Mouse (Mus musculus): ENCODE data around the gene Adam15. TPM values are rescaled to one million over a fixed set of nuclear protein-coding genes. Genes with fewer than 3 reads are reported as not detected.
A peak's percentile ranks its signal among the peaks of the same experiment; 100 is the strongest.

Adam15 gene
- polyA plus RNA-seq, 1 experiment from 2014 or later, result 44.0 TPM

DNA sequence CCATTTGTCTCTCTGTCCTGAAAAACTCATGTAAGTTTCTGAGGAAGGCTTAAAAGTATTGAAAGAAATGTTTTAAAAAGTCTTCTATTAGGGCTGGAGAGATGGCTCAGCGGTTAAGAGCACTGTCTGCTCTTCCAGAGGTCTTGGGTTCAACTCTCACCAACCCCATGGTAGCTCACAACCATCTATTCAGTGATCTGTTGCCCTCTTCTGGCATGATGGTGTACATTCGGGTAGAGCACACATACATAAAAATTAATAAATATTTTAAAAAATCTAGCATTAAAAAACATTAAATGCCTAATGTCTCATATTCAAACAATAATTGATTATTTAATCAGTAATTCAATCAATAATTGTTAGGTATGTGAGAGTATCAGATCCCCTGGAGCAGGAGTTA lies 49.3 kb downstream of the Adam15 start:
- DNase-seq (ENCODE audit: low spot score) (no peak), ATAC-seq (ENCODE audit: low FRiP score) (no peak)
- Histone ChIP-seq H3K9me3 (ENCODE audit: control insufficient read depth, low read length) (no peaks in the 10 kb centered on the region), H3K9ac (no peak overlapping the region), H3K27me3 (ENCODE audit: control insufficient read depth, insufficient read depth, low read length) (peaks cover 7% of the 10 kb centered on the region; the same call in 1 of the 2 replicates), H3K36me3 (replicated peaks; ENCODE audit: control insufficient read depth, insufficient read depth) (no peaks in the 10 kb centered on the region), H3K27ac (no peak overlapping the region), H3K4me2 (replicated peaks) (no peak overlapping the region), H3K4me1 (replicated peaks; ENCODE audit: control insufficient read depth, insufficient read depth, low read length) (no peaks in the 10 kb centered on the region), H3K4me3 (replicated peaks; ENCODE audit: low read length) (no peak overlapping the region)
- WGBS, result 65% methylated on average over 2 of the region's 2 CpGs

DNA sequence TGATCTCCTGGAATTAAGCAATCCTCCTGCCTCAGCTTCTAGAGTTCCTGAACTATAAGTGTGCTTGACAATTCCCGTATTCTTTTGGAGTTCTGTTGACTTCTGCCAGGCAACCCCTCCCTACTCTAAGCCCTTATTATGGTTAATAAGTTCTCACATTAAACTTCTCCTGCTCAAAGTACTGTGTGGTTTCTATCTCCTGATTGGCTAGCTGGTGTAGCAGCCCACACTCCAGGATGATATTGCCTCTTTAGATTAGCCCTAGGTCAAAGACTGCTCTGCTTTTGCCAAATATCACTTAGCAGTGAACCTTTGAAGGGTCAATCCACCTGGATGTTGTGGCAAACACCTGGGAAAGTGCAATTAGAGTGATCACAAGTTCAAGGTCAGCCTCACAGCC lies 49.7 kb downstream of the Adam15 start:
- H3K9ac ChIP-seq, result 0 out of 2 replicates have a peak overlapping the region, but pooled peaks have one; percentile 34
- peak overlapping the region; percentile 17; the same call in 1 of the 2 replicates for H3K4me3 ChIP-seq (replicated peaks; ENCODE audit: low read length)
- H3K27ac ChIP-seq, result no peak overlapping the region
- no peak for DNase-seq (ENCODE audit: low spot score)
- H3K27me3 ChIP-seq (ENCODE audit: control insufficient read depth, insufficient read depth, low read length), result peaks cover 7% of the 10 kb centered on the region; the same call in 1 of the 2 replicates
- no peaks in the 10 kb centered on the region for H3K9me3 ChIP-seq (ENCODE audit: control insufficient read depth, low read length)
- no peak for ATAC-seq (ENCODE audit: low FRiP score)
- no peaks in the 10 kb centered on the region for H3K4me1 ChIP-seq (replicated peaks; ENCODE audit: control insufficient read depth, insufficient read depth, low read length)
- H3K36me3 ChIP-seq (replicated peaks; ENCODE audit: control insufficient read depth, insufficient read depth), result no peaks in the 10 kb centered on the region
- WGBS, result 71% methylated on average over 1 of the region's 1 CpGs
- peak overlapping the region; percentile 40 for H3K4me2 ChIP-seq (replicated peaks)

DNA sequence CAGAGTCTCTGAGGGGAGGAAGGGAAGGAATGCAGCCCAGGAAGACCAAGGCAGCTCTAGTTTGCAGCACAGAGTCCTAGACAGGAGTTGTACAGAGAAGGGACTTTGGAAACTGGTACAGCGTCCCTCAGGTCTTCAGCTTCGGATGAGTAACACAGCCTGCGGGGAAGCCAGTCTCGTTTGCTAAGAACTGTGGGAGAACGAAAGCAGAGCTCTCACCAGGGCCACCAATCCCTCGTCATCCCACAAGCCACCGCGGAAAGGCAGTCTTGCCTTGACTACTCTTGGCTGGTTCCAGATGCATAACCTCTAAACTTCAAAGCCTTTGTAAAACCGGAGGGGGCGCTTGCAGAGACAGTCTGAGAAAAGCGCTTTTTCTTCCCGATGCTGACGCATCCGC lies 50.3 kb downstream of the Adam15 start:
- no peaks in the 10 kb centered on the region for H3K9me3 ChIP-seq (ENCODE audit: control insufficient read depth, low read length)
- WGBS, result 3% methylated on average over 14 of the region's 14 CpGs
- H3K4me1 ChIP-seq (replicated peaks; ENCODE audit: control insufficient read depth, insufficient read depth, low read length), result no peaks in the 10 kb centered on the region
- peak overlapping the region; percentile 40 for H3K4me2 ChIP-seq (replicated peaks)
- DNase-seq (ENCODE audit: low spot score), result no peak
- no peak overlapping the region for H3K27ac ChIP-seq
- H3K27me3 ChIP-seq (ENCODE audit: control insufficient read depth, insufficient read depth, low read length), result peaks cover 7% of the 10 kb centered on the region; the same call in 1 of the 2 replicates
- 0 out of 2 replicates have a peak overlapping the region, but pooled peaks have one; percentile 34 for H3K9ac ChIP-seq
- no peaks in the 10 kb centered on the region for H3K36me3 ChIP-seq (replicated peaks; ENCODE audit: control insufficient read depth, insufficient read depth)
- peak overlapping the region; percentile 17 for H3K4me3 ChIP-seq (replicated peaks; ENCODE audit: low read length)
- ATAC-seq (ENCODE audit: low FRiP score), result no peak

DNA sequence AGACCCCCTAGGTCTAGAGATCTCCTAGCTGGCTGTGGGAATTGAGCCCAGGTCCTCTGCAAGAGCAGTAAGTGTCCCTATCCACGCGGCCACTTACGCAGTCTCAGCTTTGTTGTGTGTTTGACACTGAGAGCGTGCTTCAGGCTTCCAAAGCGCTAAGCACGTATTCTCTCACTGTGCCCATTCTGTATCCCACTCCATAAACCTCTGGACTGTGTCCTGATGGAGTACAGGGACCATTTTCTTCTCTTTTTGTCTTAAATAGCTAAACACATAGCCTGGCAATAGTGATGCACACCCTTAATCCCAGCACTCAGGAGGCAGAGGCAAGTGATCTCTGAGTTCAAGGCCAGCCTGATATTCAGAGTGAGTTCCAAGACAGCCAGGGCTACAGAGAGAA lies 50.9 kb downstream of the Adam15 start:
- H3K9me3 ChIP-seq (ENCODE audit: control insufficient read depth, low read length), result no peaks in the 10 kb centered on the region
- H3K9ac ChIP-seq, result no peak overlapping the region
- ATAC-seq (ENCODE audit: low FRiP score), result no peak
- H3K4me3 ChIP-seq (replicated peaks; ENCODE audit: low read length), result no peak overlapping the region
- 82% methylated on average over 6 of the region's 6 CpGs for WGBS
- no peak overlapping the region for H3K4me2 ChIP-seq (replicated peaks)
- no peak overlapping the region for H3K27ac ChIP-seq
- H3K36me3 ChIP-seq (replicated peaks; ENCODE audit: control insufficient read depth, insufficient read depth), result no peaks in the 10 kb centered on the region
- no peaks in the 10 kb centered on the region for H3K4me1 ChIP-seq (replicated peaks; ENCODE audit: control insufficient read depth, insufficient read depth, low read length)
- peaks cover 7% of the 10 kb centered on the region; the same call in 1 of the 2 replicates for H3K27me3 ChIP-seq (ENCODE audit: control insufficient read depth, insufficient read depth, low read length)
- DNase-seq (ENCODE audit: low spot score), result no peak

DNA sequence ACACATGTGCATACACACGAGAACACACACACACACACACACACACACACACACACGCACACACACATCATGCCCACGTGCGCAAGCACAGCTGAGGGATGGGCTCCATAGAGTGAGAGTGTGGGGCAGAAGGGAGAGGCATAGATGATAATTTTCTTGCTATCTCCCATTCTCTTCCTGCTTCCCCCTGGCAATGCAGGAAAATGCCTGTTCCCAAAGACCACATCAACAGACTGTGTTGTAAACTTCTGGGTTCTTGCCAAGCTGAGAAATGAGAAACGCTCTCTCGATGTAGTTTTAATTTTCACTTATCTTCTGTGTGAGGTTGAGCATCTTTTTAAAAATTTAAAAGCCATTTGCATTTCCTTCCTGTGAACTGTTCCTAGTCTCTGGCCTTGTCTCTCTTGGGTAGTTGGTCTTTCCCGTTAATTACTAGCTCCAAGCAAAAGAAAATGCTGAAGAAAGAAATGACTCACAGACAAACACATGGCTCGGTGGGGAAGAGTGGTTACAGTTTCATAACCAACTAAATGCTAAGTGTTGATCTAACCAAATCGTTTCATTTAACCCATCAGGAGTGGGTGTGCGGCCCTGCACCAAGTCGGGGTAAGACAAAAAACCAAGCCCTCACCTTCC lies 52.9 kb downstream of the Adam15 start:
- H3K4me2 ChIP-seq (replicated peaks), result no peak overlapping the region
- H3K9ac ChIP-seq, result no peak overlapping the region
- H3K27ac ChIP-seq, result no peak overlapping the region
- H3K27me3 ChIP-seq (ENCODE audit: control insufficient read depth, insufficient read depth, low read length), result peaks cover 7% of the 10 kb centered on the region; the same call in 1 of the 2 replicates
- DNase-seq (ENCODE audit: low spot score), result no peak
- ATAC-seq (ENCODE audit: low FRiP score), result no peak
- no peaks in the 10 kb centered on the region for H3K4me1 ChIP-seq (replicated peaks; ENCODE audit: control insufficient read depth, insufficient read depth, low read length)
- WGBS, result 83% methylated on average over 11 of the region's 11 CpGs
- no peaks in the 10 kb centered on the region for H3K9me3 ChIP-seq (ENCODE audit: control insufficient read depth, low read length)
- no peaks in the 10 kb centered on the region for H3K36me3 ChIP-seq (replicated peaks; ENCODE audit: control insufficient read depth, insufficient read depth)
- no peak overlapping the region for H3K4me3 ChIP-seq (replicated peaks; ENCODE audit: low read length)

DNA sequence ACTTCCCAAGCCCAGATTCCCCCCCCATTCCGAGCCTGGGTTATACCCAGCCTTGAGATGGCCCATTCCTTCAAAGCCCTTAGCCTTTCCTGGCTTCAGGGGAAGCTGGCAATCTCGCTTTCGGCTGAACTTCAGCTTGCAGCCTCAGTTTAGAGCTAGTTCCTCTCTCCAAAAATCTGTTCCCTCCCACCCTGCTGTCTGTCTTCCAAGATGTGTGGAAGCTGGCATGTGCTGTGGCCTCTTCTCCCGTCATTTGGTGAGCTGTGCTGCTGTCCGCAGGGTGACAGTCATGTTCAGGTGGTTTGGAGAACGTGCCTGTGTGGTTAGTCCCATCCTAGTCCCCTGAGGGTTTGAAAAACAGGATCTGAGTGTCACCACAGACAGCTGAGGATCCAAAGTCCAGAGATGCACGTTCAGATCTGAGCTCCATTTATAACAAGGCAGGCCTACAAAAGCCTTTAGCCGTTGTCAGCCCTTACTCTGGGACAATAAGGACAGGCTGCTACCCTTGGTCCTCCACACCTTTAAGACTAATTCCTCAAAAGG lies 54.0 kb downstream of the Adam15 start:
- Histone ChIP-seq H3K4me1 (replicated peaks; ENCODE audit: control insufficient read depth, insufficient read depth, low read length) (no peaks in the 10 kb centered on the region), H3K4me3 (replicated peaks; ENCODE audit: low read length) (no peak overlapping the region), H3K9me3 (ENCODE audit: control insufficient read depth, low read length) (no peaks in the 10 kb centered on the region), H3K27me3 (ENCODE audit: control insufficient read depth, insufficient read depth, low read length) (peaks cover 7% of the 10 kb centered on the region; the same call in 1 of the 2 replicates), H3K9ac (no peak overlapping the region), H3K4me2 (replicated peaks) (no peak overlapping the region), H3K36me3 (replicated peaks; ENCODE audit: control insufficient read depth, insufficient read depth) (no peaks in the 10 kb centered on the region), H3K27ac (no peak overlapping the region)
- ATAC-seq (ENCODE audit: low FRiP score) (no peak), DNase-seq (ENCODE audit: low spot score) (no peak)
- 84% methylated on average over 8 of the region's 8 CpGs for WGBS

DNA sequence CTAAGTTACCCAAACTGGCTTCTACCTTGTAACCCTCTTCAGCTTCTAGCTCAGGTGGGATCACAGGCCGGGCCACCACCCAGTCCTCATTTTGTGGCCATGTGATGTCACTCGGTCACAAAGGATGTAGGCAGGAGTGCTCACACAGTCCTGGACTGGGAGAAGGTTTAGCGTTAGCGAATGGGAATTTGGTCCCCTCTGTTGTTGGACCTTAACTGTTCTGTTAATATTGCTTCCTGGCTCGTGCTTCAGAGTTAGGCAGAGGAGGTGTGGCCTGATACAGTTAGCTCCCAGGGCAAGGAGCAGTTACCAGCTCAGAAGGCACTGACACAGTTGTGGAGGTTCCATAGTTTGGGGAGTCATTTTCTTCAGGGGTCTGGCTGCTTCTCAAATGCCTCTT lies 55.6 kb downstream of the Adam15 start:
- no peaks in the 10 kb centered on the region for H3K27me3 ChIP-seq (ENCODE audit: control insufficient read depth, insufficient read depth, low read length)
- no peak for DNase-seq (ENCODE audit: low spot score)
- no peak overlapping the region for H3K9ac ChIP-seq
- H3K36me3 ChIP-seq (replicated peaks; ENCODE audit: control insufficient read depth, insufficient read depth), result no peaks in the 10 kb centered on the region
- no peaks in the 10 kb centered on the region for H3K9me3 ChIP-seq (ENCODE audit: control insufficient read depth, low read length)
- no peak overlapping the region for H3K27ac ChIP-seq
- 81% methylated on average over 5 of the region's 5 CpGs for WGBS
- ATAC-seq (ENCODE audit: low FRiP score), result no peak
- no peak overlapping the region for H3K4me2 ChIP-seq (replicated peaks)
- no peaks in the 10 kb centered on the region for H3K4me1 ChIP-seq (replicated peaks; ENCODE audit: control insufficient read depth, insufficient read depth, low read length)
- no peak overlapping the region for H3K4me3 ChIP-seq (replicated peaks; ENCODE audit: low read length)

DNA sequence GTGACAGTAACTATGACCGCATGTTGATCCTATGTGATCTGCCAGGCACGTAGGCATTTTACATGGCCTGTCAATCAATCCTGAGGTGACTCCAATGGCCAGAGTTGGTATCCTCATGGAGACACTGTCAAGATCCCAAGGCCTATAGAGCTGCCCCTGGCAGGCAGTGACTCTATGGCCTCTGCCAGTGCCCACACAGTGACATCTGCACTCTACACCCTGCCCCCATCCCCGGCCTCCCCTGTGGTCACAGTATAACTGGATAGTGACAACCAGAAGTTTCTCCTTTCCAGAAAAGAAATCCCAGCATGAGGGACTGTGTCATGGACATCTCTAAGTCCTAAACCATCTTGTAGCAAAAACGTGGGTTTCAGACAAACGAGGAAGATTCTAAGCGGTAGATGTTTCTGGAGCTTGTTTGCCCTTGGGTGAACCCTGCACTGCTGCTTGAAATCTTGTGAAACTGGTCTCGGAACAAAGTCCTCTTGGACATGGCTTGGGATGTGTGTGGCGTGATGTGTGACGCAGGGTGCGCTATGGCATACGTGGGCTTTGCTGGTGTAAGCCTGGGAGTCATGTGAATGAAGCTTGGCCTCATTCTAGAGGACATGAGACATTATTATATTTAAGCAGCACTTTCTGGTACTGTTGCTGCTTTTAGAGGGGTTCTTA lies 56.4 kb downstream of the Adam15 start:
- no peak for DNase-seq (ENCODE audit: low spot score)
- Histone ChIP-seq H3K4me2 (replicated peaks) (no peak overlapping the region), H3K4me1 (replicated peaks; ENCODE audit: control insufficient read depth, insufficient read depth, low read length) (no peaks in the 10 kb centered on the region), H3K9ac (no peak overlapping the region), H3K27me3 (ENCODE audit: control insufficient read depth, insufficient read depth, low read length) (no peaks in the 10 kb centered on the region), H3K9me3 (ENCODE audit: control insufficient read depth, low read length) (no peaks in the 10 kb centered on the region), H3K27ac (no peak overlapping the region), H3K4me3 (replicated peaks; ENCODE audit: low read length) (no peak overlapping the region), H3K36me3 (replicated peaks; ENCODE audit: control insufficient read depth, insufficient read depth) (no peaks in the 10 kb centered on the region)
- ATAC-seq (ENCODE audit: low FRiP score), result no peak
- 92% methylated on average over 11 of the region's 11 CpGs for WGBS

DNA sequence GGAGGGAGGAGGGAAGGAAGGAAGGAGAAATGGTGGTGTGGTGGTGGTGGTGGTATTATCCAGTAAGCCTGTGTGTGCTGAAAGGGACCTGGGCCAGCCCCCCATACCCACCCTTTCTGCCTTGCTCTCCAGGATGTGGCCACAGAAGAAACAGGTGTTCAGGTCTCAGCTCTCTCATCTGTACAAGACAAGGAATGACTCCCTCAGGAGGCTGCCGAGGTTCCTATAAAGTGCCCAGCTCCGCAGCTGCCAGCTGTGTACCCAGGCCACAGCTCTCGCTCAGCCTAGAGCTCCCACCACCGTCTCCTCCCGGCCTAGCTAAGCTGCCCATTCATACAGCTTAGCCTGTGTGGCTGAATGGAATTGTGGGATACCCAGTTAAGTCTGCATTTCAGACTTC lies 57.5 kb downstream of the Adam15 start:
- Histone ChIP-seq H3K4me1 (replicated peaks; ENCODE audit: control insufficient read depth, insufficient read depth, low read length) (no peaks in the 10 kb centered on the region), H3K9me3 (ENCODE audit: control insufficient read depth, low read length) (no peaks in the 10 kb centered on the region), H3K27me3 (ENCODE audit: control insufficient read depth, insufficient read depth, low read length) (no peaks in the 10 kb centered on the region), H3K36me3 (replicated peaks; ENCODE audit: control insufficient read depth, insufficient read depth) (no peaks in the 10 kb centered on the region), H3K9ac (no peak overlapping the region), H3K27ac (no peak overlapping the region), H3K4me3 (replicated peaks; ENCODE audit: low read length) (no peak overlapping the region), H3K4me2 (replicated peaks) (no peak overlapping the region)
- DNase-seq (ENCODE audit: low spot score), result no peak
- 64% methylated on average over 5 of the region's 5 CpGs for WGBS
- ATAC-seq (ENCODE audit: low FRiP score), result no peak

Measured in hindbrain, embryonic 14.5 days (tissue).